Mouse (Mus musculus): ENCODE measurements at regions not wholly inside any gene's neighbourhood (a gene's known extent, or its start where the extent isn't known, plus 50 kb on each side); places are given as distances from the start of the nearest gene placed in this dataset.

GRCm38 (mm10) chr13:60097776-60098175 lies 79.4 kb downstream of the Gas1 start:
- ATAC-seq (ENCODE audit: insufficient read depth) (no peak), DNase-seq (ENCODE audit: low read depth in 3 of 3, low spot score in 3 of 3) (no peak)
- no peaks in the 10 kb centered on the region for H3K9me3 ChIP-seq (ENCODE audit: control insufficient read depth, low read length)
- H3K4me3 ChIP-seq (ENCODE audit: insufficient read depth in 1 of 2, low read depth in 2 of 2, low read length in 2 of 2) = no peak overlapping the region
- H3K9ac ChIP-seq (replicated peaks) = no peak overlapping the region
- no peak overlapping the region for H3K4me2 ChIP-seq (ENCODE audit: low read depth)
- no peak overlapping the region for H3K27ac ChIP-seq
- no peaks in the 10 kb centered on the region for H3K4me1 ChIP-seq (replicated peaks; ENCODE audit: control insufficient read depth in 2 of 2, insufficient read depth in 2 of 2, low read length in 1 of 2)
- no peaks in the 10 kb centered on the region for H3K27me3 ChIP-seq (ENCODE audit: control insufficient read depth, insufficient read depth, low read length)
- 64% methylated on average over 6 of the region's 6 CpGs for WGBS (ENCODE audit: insufficient replicate concordance)
- H3K36me3 ChIP-seq (replicated peaks; ENCODE audit: control insufficient read depth, insufficient read depth, low read depth) = no peaks in the 10 kb centered on the region
- TF ChIP-seq EP300 (IDR thresholded peaks at IDR 0.05; ENCODE audit: low read depth) (no peak), CTCF (IDR thresholded peaks at IDR 0.05; ENCODE audit: low read depth) (no peak)

GRCm38 (mm10) chr13:60086657-60087056 lies 90.5 kb downstream of the Gas1 start:
- H3K4me2 ChIP-seq (ENCODE audit: low read depth) = no peak overlapping the region
- no peak overlapping the region for H3K27ac ChIP-seq
- DNase-seq (ENCODE audit: low read depth in 3 of 3, low spot score in 3 of 3) (no peak), ATAC-seq (ENCODE audit: insufficient read depth) (no peak)
- H3K4me3 ChIP-seq (ENCODE audit: insufficient read depth in 1 of 2, low read depth in 2 of 2, low read length in 2 of 2) = no peak overlapping the region
- H3K9me3 ChIP-seq (ENCODE audit: control insufficient read depth, low read length) = no peaks in the 10 kb centered on the region
- no peak for TF ChIP-seq EP300 (IDR thresholded peaks at IDR 0.05; ENCODE audit: low read depth)
- TF ChIP-seq CTCF (IDR thresholded peaks at IDR 0.05; ENCODE audit: low read depth) = no peak
- no peaks in the 10 kb centered on the region for H3K27me3 ChIP-seq (ENCODE audit: control insufficient read depth, insufficient read depth, low read length)
- no peaks in the 10 kb centered on the region for H3K4me1 ChIP-seq (replicated peaks; ENCODE audit: control insufficient read depth in 2 of 2, insufficient read depth in 2 of 2, low read length in 1 of 2)
- H3K36me3 ChIP-seq (replicated peaks; ENCODE audit: control insufficient read depth, insufficient read depth, low read depth) = no peaks in the 10 kb centered on the region
- H3K9ac ChIP-seq (replicated peaks) = no peak overlapping the region
- WGBS (ENCODE audit: insufficient replicate concordance) = 67% methylated on average over 8 of the region's 8 CpGs

- TF ChIP-seq CTCF (IDR thresholded peaks at IDR 0.05; ENCODE audit: low read depth) = no peak
- WGBS (ENCODE audit: insufficient replicate concordance) = 53% methylated on average over 12 of the region's 12 CpGs
- Histone ChIP-seq H3K27ac (no peak overlapping the region), H3K27me3 (ENCODE audit: control insufficient read depth, insufficient read depth, low read length) (no peaks in the 10 kb centered on the region), H3K4me1 (replicated peaks; ENCODE audit: control insufficient read depth in 2 of 2, insufficient read depth in 2 of 2, low read length in 1 of 2) (no peaks in the 10 kb centered on the region), H3K9ac (replicated peaks) (no peak overlapping the region), H3K36me3 (replicated peaks; ENCODE audit: control insufficient read depth, insufficient read depth, low read depth) (no peaks in the 10 kb centered on the region), H3K4me2 (ENCODE audit: low read depth) (no peak overlapping the region), H3K9me3 (ENCODE audit: control insufficient read depth, low read length) (no peaks in the 10 kb centered on the region), H3K4me3 (ENCODE audit: insufficient read depth in 1 of 2, low read depth in 2 of 2, low read length in 2 of 2) (no peak overlapping the region)
- ATAC-seq (ENCODE audit: insufficient read depth) = no peak
- DNase-seq (ENCODE audit: low read depth in 3 of 3, low spot score in 3 of 3) = no peak
Measured at GRCm38 (mm10) chr13:60084975-60085374, 92.2 kb downstream of the Gas1 start.

GRCm38 (mm10) chr13:60084290-60084689 lies 92.9 kb downstream of the Gas1 start:
- ATAC-seq (ENCODE audit: insufficient read depth) = no peak
- 41% methylated on average over 4 of the region's 4 CpGs for WGBS (ENCODE audit: insufficient replicate concordance)
- Histone ChIP-seq H3K27me3 (ENCODE audit: control insufficient read depth, insufficient read depth, low read length) (no peaks in the 10 kb centered on the region), H3K4me3 (ENCODE audit: insufficient read depth in 1 of 2, low read depth in 2 of 2, low read length in 2 of 2) (no peak overlapping the region), H3K9me3 (ENCODE audit: control insufficient read depth, low read length) (no peaks in the 10 kb centered on the region), H3K4me2 (ENCODE audit: low read depth) (no peak overlapping the region), H3K4me1 (replicated peaks; ENCODE audit: control insufficient read depth in 2 of 2, insufficient read depth in 2 of 2, low read length in 1 of 2) (no peaks in the 10 kb centered on the region), H3K9ac (replicated peaks) (no peak overlapping the region), H3K36me3 (replicated peaks; ENCODE audit: control insufficient read depth, insufficient read depth, low read depth) (no peaks in the 10 kb centered on the region), H3K27ac (no peak overlapping the region)
- no peak for DNase-seq (ENCODE audit: low read depth in 3 of 3, low spot score in 3 of 3)
- no peak for TF ChIP-seq EP300 (IDR thresholded peaks at IDR 0.05; ENCODE audit: low read depth)

GRCm38 (mm10) chr13:60080113-60080512 lies 97.1 kb downstream of the Gas1 start:
- no peak overlapping the region for H3K9ac ChIP-seq (replicated peaks)
- no peak overlapping the region for H3K4me2 ChIP-seq (ENCODE audit: low read depth)
- ATAC-seq (ENCODE audit: insufficient read depth) (no peak), DNase-seq (ENCODE audit: low read depth in 3 of 3, low spot score in 3 of 3) (no peak)
- 70% methylated on average over 10 of the region's 10 CpGs for WGBS (ENCODE audit: insufficient replicate concordance)
- TF ChIP-seq CTCF (IDR thresholded peaks at IDR 0.05; ENCODE audit: low read depth) = no peak
- no peak for TF ChIP-seq EP300 (IDR thresholded peaks at IDR 0.05; ENCODE audit: low read depth)
- no peak overlapping the region for H3K27ac ChIP-seq
- no peak overlapping the region for H3K4me3 ChIP-seq (ENCODE audit: insufficient read depth in 1 of 2, low read depth in 2 of 2, low read length in 2 of 2)
- no peaks in the 10 kb centered on the region for H3K36me3 ChIP-seq (replicated peaks; ENCODE audit: control insufficient read depth, insufficient read depth, low read depth)
- H3K27me3 ChIP-seq (ENCODE audit: control insufficient read depth, insufficient read depth, low read length) = no peaks in the 10 kb centered on the region
- no peaks in the 10 kb centered on the region for H3K4me1 ChIP-seq (replicated peaks; ENCODE audit: control insufficient read depth in 2 of 2, insufficient read depth in 2 of 2, low read length in 1 of 2)
- no peaks in the 10 kb centered on the region for H3K9me3 ChIP-seq (ENCODE audit: control insufficient read depth, low read length)
